Mouse (Mus musculus): ENCODE data around the gene Gm21885. TPM values are rescaled to one million over a fixed set of nuclear protein-coding genes. Genes with fewer than 3 reads are reported as not detected.

Gm21885 gene
- total RNA-seq, 2 experiments from 2014 or later = not detected

Other genes starting within 250 kb of the Gm21885 start
- 10 to 100 TPM; 27.3 to 28.3 TPM for gene Tob1, start 70.4 kb upstream of the Gm21885 start, total RNA-seq (2021)
- gene Wfikkn2, start 35.9 kb upstream of the Gm21885 start, total RNA-seq (2021) = 1 to 10 TPM; 1.0 to 1.8 TPM
- 100 to 1,000 TPM; 147 to 151 TPM for gene Luc7l3, start 40.1 kb downstream of the Gm21885 start, total RNA-seq (2021)
- gene Ankrd40, start 46.1 kb downstream of the Gm21885 start, total RNA-seq (2021) = 10 to 100 TPM; 52.1 to 58.1 TPM
- gene Abcc3, start 111.1 kb downstream of the Gm21885 start, total RNA-seq (2021) = 1 to 10 TPM in 1 of 2 experiments, under 1 TPM in 1; 0.70 to 1.4 TPM
- 100 to 1,000 TPM; 180 to 184 TPM for gene Cacna1g, start 192.3 kb downstream of the Gm21885 start, total RNA-seq (2021)
- 1 to 10 TPM; 2.0 to 2.4 TPM for gene Spata20, start 204.3 kb downstream of the Gm21885 start, total RNA-seq (2021)
- gene Epn3, start 218.1 kb downstream of the Gm21885 start, total RNA-seq (2021) = 1 to 10 TPM; 1.3 to 1.5 TPM
- gene Mycbpap, start 239.9 kb downstream of the Gm21885 start, total RNA-seq (2021) = 1 to 10 TPM in 1 of 2 experiments, under 1 TPM in 1; 0.82 to 2.2 TPM